Mouse (Mus musculus) liver, adult 2 months (tissue): ENCODE measurements around the gene Rasa3.

ENCODE experiments used
- CTCF ChIP-seq: fragments of 200-500 bp; IDR thresholded peaks from 2 replicates; pipeline ENCODE4 v1.5.1; 2011; ENCODE audit warnings: low read depth, low read length, control low read depth
- POLR2A ChIP-seq: fragments of 200-500 bp; IDR thresholded peaks from 2 replicates; pipeline ENCODE4 v1.6.1; 2011; ENCODE audit warnings: low read length, control low read depth; ENCODE audit not compliant: insufficient read depth; ENCODE audit errors: extremely low read depth

DNA sequence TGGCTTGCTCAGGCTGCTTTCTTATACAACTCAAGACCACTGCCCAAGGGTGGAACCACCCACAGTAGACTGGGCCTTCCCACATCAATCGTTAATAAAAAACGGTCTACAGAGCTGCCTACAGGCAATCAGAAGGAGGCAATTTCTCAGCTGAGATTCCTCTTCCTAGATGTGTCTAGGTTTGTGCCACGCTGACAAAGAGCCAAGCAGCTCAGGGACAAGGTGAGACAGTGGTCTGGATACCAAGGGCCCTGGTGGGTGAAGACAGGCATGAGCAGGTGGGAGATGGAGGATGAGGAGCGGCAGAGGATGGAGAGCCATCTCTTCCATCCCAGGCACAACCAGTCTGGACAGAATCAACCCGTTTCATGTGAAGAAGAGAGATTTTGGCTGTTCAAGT is 31.1 kb upstream of the Rasa3 start:
- TF ChIP-seq CTCF, result no peak
- no peak for TF ChIP-seq POLR2A
